Mouse (Mus musculus) liver, embryonic 15.5 days (tissue): Measurements from ENCODE around the gene Cir1. TPM values are rescaled to one million over a fixed set of nuclear protein-coding genes. Genes with fewer than 3 reads are reported as not detected.

Source experiments
- ATAC-seq: fragments of 200-750 bp; cut with Nextera tagmentation; 2 replicates; pipeline ENCODE4 v1.8.0; 2017; ENCODE audit warnings: moderate number of reproducible peaks, mild to moderate bottlenecking, moderate library complexity; ENCODE audit not compliant: insufficient read depth
- H3K27ac ChIP-seq: fragments of 300-500 bp; sonication (generic); replicated peaks from 2 replicates; pipeline ENCODE4 v1.5.1; 2015; ENCODE audit warnings: mild to moderate bottlenecking, inconsistent platforms
- H3K27me3 ChIP-seq: fragments of 300-500 bp; sonication (generic); 2 replicates; pipeline ENCODE4 v1.6.1; 2015; ENCODE audit warnings: mild to moderate bottlenecking, inconsistent platforms
- H3K36me3 ChIP-seq: fragments of 300-500 bp; sonication (generic); replicated peaks from 2 replicates; pipeline ENCODE4 v1.6.1; 2015; ENCODE audit warnings: moderate library complexity, mild to moderate bottlenecking, inconsistent platforms
- H3K4me1 ChIP-seq: fragments of 300-500 bp; sonication (generic); replicated peaks from 2 replicates; pipeline ENCODE4 v1.6.1; 2015; ENCODE audit warnings: inconsistent platforms
- H3K4me2 ChIP-seq: fragments of 300-500 bp; sonication (generic); 2 replicates; pipeline ENCODE4 v1.6.1; 2015; ENCODE audit warnings: moderate library complexity, mild to moderate bottlenecking, inconsistent platforms
- H3K4me3 ChIP-seq: fragments of 300-500 bp; sonication (generic); replicated peaks from 2 replicates; pipeline ENCODE4 v1.5.1; 2015; ENCODE audit warnings: mild to moderate bottlenecking, inconsistent platforms
- H3K9ac ChIP-seq: fragments of 300-500 bp; sonication (generic); 2 replicates; pipeline ENCODE4 v1.6.1; 2015; ENCODE audit warnings: moderate library complexity, mild to moderate bottlenecking, inconsistent platforms
- H3K9me3 ChIP-seq: fragments of 300-500 bp; sonication (generic); replicated peaks from 2 replicates; pipeline ENCODE4 v1.6.1; 2016; ENCODE audit warnings: inconsistent platforms
- WGBS: fragments of 180-500 bp; shearing (Covaris S2); methylation state at CpG from one replicate; pipeline ENCODE4 v1.1.7; 2015; ENCODE audit warnings: mixed read lengths; ENCODE audit not compliant: insufficient replicate concordance; 5-methylcytosine and 5-hydroxymethylcytosine counted together
- polyA plus RNA-seq: library from polyadenylated mRNA; unstranded; fragments of >200 nt; fragmentation: Nextera tagmentation; extraction: Ambion mirVana; gene quantifications from 2 replicates; pipeline ENCODE4 v1.2.1, GENCODE M21; 2015

Gene Cir1
- polyA plus RNA-seq, 1 experiment from 2014 or later = 17.4 TPM

DNA sequence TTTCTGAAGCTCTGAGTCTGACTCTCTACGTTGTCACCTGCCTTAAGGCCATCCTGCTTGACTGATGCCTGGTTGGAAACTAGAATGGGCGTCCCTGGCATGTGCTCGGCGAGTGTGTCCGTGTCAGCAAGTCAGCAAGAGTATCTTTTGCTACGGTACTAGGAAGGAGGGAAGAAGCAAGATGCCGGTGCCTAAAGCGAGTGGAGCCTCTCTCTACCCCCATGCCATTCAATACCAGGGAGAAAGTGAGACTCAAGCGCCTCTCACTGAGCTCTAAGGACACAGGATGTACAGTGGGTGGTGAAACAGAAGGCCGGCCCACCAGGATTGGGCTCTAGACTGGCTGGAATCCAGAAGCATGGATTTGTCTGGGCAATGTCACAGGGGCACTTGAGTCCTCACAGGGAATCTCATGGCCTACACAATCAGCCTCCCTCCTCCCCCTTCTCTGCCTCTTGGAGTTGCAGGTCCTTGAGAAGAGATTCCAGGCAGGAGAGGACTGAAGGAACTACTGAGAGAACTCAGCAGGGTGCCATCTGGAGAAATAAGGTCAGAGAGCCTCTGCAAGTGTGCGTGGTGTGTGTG is 47.8 kb downstream of the Cir1 start:
- WGBS = 5% methylated on average over 11 of the region's 11 CpGs
- H3K27ac ChIP-seq = no peak overlapping the region
- no peaks in the 10 kb centered on the region for H3K36me3 ChIP-seq
- H3K9ac ChIP-seq = no peak overlapping the region
- H3K27me3 ChIP-seq = peaks cover 87% of the 10 kb centered on the region
- H3K4me1 ChIP-seq = peaks cover 12% of the 10 kb centered on the region
- ATAC-seq = no peak
- no peak overlapping the region for H3K4me3 ChIP-seq
- no peak overlapping the region for H3K4me2 ChIP-seq
- no peaks in the 10 kb centered on the region for H3K9me3 ChIP-seq

GRCm38 (mm10) chr2:73263794-73264610 is 48.5 kb downstream of the Cir1 start:
- Histone ChIP-seq H3K9me3 (no peaks in the 10 kb centered on the region), H3K9ac (no peak overlapping the region), H3K4me3 (peak overlapping the region; percentile 18), H3K4me1 (peaks cover 12% of the 10 kb centered on the region), H3K27ac (no peak overlapping the region), H3K27me3 (peaks cover 84% of the 10 kb centered on the region), H3K4me2 (peak overlapping the region; percentile 32; the same call in 1 of the 2 replicates), H3K36me3 (no peaks in the 10 kb centered on the region)
- WGBS = 2% methylated on average over 38 of the region's 38 CpGs
- no peak for ATAC-seq

DNA sequence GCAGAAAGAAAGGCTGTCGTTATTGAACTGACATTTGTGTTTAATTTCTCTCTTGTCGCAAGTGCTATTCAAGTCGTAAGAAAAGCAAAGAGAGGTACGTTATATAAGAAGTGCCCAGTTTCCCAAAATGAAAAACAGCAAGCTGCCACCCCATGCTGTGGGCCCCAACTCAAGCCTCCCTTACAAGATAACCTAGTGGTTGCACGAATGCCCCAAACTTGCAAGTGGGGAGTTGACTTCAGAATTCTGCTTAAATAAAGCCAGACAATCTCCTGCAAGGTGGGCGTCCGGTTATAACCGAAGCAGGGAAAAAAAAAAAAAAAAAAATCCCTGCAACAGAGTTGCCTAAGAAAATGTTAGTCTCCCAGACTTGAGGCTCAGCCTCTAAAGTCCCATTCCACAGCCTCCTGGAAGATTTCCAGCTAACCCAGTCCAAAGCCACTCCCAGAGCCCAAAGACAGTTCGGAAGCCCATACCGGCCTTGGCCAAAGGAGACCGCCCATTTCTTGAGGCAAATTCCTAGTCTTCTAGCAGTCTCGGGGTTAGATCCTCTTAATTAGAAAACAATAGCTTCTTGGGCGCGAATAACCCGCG is 49.2 kb downstream of the Cir1 start:
- Histone ChIP-seq H3K27me3 (peaks cover 83% of the 10 kb centered on the region), H3K9me3 (no peaks in the 10 kb centered on the region), H3K4me2 (peak overlapping the region; percentile 32; the same call in 1 of the 2 replicates), H3K4me1 (peaks cover 12% of the 10 kb centered on the region), H3K9ac (no peak overlapping the region), H3K36me3 (no peaks in the 10 kb centered on the region), H3K4me3 (peak overlapping the region; percentile 18), H3K27ac (no peak overlapping the region)
- ATAC-seq = no peak
- WGBS = 12% methylated on average over 16 of the region's 16 CpGs

- no peak overlapping the region for H3K4me2 ChIP-seq
- no peaks in the 10 kb centered on the region for H3K4me1 ChIP-seq
- 0 out of 2 replicates have a peak, but pooled peaks cover 11% of the 10 kb centered on the region for H3K27me3 ChIP-seq
- no peak overlapping the region for H3K4me3 ChIP-seq
- no peak for ATAC-seq
- no peaks in the 10 kb centered on the region for H3K9me3 ChIP-seq
- no peak overlapping the region for H3K9ac ChIP-seq
- H3K36me3 ChIP-seq = no peaks in the 10 kb centered on the region
- WGBS = 61% methylated on average over 4 of the region's 4 CpGs
- no peak overlapping the region for H3K27ac ChIP-seq
Measured at GRCm38 (mm10) chr2:73248701-73249100, 63.8 kb downstream of the Cir1 start.

- H3K9ac ChIP-seq = no peak overlapping the region
- H3K4me2 ChIP-seq = no peak overlapping the region
- H3K36me3 ChIP-seq = no peaks in the 10 kb centered on the region
- no peak for ATAC-seq
- H3K4me3 ChIP-seq = no peak overlapping the region
- no peak overlapping the region for H3K27ac ChIP-seq
- no peaks in the 10 kb centered on the region for H3K9me3 ChIP-seq
- 55% methylated on average over 4 of the region's 4 CpGs for WGBS
- H3K4me1 ChIP-seq = no peaks in the 10 kb centered on the region
- 0 out of 2 replicates have a peak, but pooled peaks cover 3% of the 10 kb centered on the region for H3K27me3 ChIP-seq
Measured at GRCm38 (mm10) chr2:73241299-73241698, 71.2 kb downstream of the Cir1 start.

Other genes with a start within 250 kb of the Cir1 start
- 30.9 and 41.7 TPM in 2 replicates for gene Ola1, start 93.8 kb downstream of the Cir1 start, polyA plus RNA-seq
- not detected in 2 replicates for gene Sp9, start 40.8 kb downstream of the Cir1 start, polyA plus RNA-seq
- gene Scrn3, start 100 bp downstream of the Cir1 start, polyA plus RNA-seq = 27.9 and 28.5 TPM in 2 replicates
- 6.4 and 7.3 TPM in 2 replicates for gene Gpr155, start 73.9 kb upstream of the Cir1 start, polyA plus RNA-seq
- 3.5 and 3.8 TPM in 2 replicates for gene Wipf1, start 217.0 kb upstream of the Cir1 start, polyA plus RNA-seq